Mouse (Mus musculus) liver, adult (tissue): ENCODE measurements around the gene Rap1gap.

Experiments
- GATA4 ChIP-seq: IDR thresholded peaks from 2 replicates; pipeline ENCODE4 v1.6.1; 2014; ENCODE audit warnings: mild to moderate bottlenecking, low read length; ENCODE audit not compliant: insufficient replicate concordance

The Rap1gap gene

GRCm38 (mm10) chr4:137657674-137658073, 6.9 kb upstream of the Rap1gap start:
- TF ChIP-seq GATA4, result no peak

GRCm38 (mm10) chr4:137659541-137659940, 5.0 kb upstream of the Rap1gap start:
- TF ChIP-seq GATA4, result no peak

GRCm38 (mm10) chr4:137660364-137661077, 4.0 kb upstream of the Rap1gap start:
- no peak for TF ChIP-seq GATA4

- no peak for TF ChIP-seq GATA4
Measured at GRCm38 (mm10) chr4:137661078-137661450, 3.5 kb upstream of the Rap1gap start.

GRCm38 (mm10) chr4:137661547-137661946, 3.0 kb upstream of the Rap1gap start:
- no peak for TF ChIP-seq GATA4

- no peak for TF ChIP-seq GATA4
Measured at GRCm38 (mm10) chr4:137663491-137663890, 1.0 kb upstream of the Rap1gap start.

- TF ChIP-seq GATA4, result no peak
Measured at GRCm38 (mm10) chr4:137664980-137665675, 602 bp downstream of the Rap1gap start.

- TF ChIP-seq GATA4, result no peak
Measured at GRCm38 (mm10) chr4:137665791-137666190, 1.3 kb downstream of the Rap1gap start.

GRCm38 (mm10) chr4:137666283-137666957, 1.9 kb downstream of the Rap1gap start:
- no peak for TF ChIP-seq GATA4

- no peak for TF ChIP-seq GATA4
Measured at GRCm38 (mm10) chr4:137666958-137667345, 2.4 kb downstream of the Rap1gap start.

- no peak for TF ChIP-seq GATA4
Measured at GRCm38 (mm10) chr4:137667747-137668146, 3.2 kb downstream of the Rap1gap start.

GRCm38 (mm10) chr4:137671711-137672500, 7.4 kb downstream of the Rap1gap start:
- TF ChIP-seq GATA4, result no peak

GRCm38 (mm10) chr4:137675566-137675965, 11.0 kb downstream of the Rap1gap start:
- no peak for TF ChIP-seq GATA4

- TF ChIP-seq GATA4, result no peak
Measured at GRCm38 (mm10) chr4:137676057-137676456, 11.5 kb downstream of the Rap1gap start.
